Mouse (Mus musculus): ENCODE results near the gene 1700031F05Rik. TPM values are rescaled to one million over a fixed set of nuclear protein-coding genes. Genes with fewer than 3 reads are reported as not detected.
"Not testable (repeated sequence)": the region's sequence is repeated elsewhere in the genome, so short reads cannot be mapped to it uniquely, and the experiment has no call there.

The 1700031F05Rik gene
- total RNA-seq (2021) = not detected

- intact Hi-C loops (cut with DNase I) = loop anchor here (5.0 kb wide), 1 partner anchor 76 kb away; no protein-coding TSS in a partner anchor
- no peak for DNase-seq
These were observed at the start of gene 1700031F05Rik for GRCm38 (mm10) chrX:102867871-102868270. 1700031F05Rik (minus strand) TSS chrX:102867971.

DNA sequence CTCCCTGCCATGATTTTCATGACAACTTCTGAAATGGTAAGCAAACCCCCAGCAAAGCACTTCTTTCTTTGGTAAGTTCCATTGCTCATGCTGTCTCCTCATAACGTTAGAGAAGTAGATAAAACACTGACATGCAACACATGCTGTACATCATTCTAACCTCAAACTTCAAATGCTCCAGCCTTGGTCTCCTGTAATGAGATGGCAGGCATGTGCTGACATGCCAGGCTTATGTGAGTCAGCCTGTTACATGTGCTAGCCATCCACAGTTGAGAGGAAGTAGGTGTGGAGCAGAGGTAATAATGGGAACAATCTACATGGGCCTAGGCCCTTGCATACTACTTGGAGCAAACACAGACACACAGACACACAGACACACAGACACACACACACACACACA lies 47.1 kb upstream of the 1700031F05Rik start:
- intact Hi-C loops (cut with DNase I); DNase-seq: not testable (repeated sequence)

- intact Hi-C loops (cut with DNase I); DNase-seq: not testable (repeated sequence)
These were observed 40.8 kb upstream of the 1700031F05Rik start, which contains the start of the genes Dmrtc1a and 1700011M02Rik for GRCm38 (mm10) chrX:102908587-102908986. Dmrtc1a (minus strand) TSS chrX:102908687. 1700011M02Rik (plus strand) TSS chrX:102908905.

DNA sequence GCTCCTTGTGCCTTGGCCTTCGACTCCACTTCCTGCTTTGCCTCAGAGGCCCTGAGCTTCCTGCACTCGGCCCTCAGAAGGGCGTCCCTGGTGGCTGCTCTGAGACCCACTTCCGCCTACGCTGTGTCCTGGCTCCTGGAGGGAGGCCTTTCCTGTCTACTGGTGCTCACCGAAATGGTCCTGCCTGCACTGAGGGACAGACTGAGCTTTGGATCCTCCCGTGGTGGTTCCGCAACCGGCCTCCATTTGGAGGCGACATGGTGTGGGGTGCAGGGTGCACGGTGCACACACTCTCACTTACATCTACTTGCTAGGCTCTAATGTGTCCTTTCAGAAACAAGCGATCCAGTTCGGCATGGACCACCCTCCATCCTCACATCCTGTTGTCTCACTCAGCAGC lies 13.3 kb downstream of the 1700031F05Rik start, which contains the start of gene Dmrtc1c2:
Dmrtc1c2 (minus strand) TSS at position 101 of the 400 bp plus-strand sequence.
- intact Hi-C loops (cut with DNase I); DNase-seq: not testable (repeated sequence)

DNA sequence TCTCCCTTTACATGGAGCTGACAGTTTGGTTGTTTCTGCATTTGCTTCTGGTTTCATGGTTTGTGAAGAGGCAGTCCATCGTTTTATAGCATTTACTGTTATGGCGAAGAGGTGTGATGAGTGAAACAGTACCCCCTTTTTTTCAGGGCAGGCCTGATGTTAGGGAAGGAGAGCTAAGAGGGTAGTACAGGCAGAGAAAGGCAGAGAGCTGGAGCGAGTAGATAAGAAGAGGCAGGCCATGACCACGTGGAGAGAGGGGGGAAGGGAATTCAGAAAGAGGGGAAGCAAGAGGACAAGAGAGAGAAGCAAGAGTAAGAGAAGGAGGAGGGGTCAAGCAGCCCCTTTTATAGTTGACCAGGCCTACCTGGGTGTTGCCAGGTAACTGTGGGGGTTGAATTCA lies 55.5 kb downstream of the 1700031F05Rik start:
- intact Hi-C loops (cut with DNase I) = no loop called here
- no peak for DNase-seq

Other genes starting within 250 kb of the 1700031F05Rik start
- gene Phka1, start 223.7 kb downstream of the 1700031F05Rik start, total RNA-seq (2021) = 10 to 100 TPM; 29.2 to 38.2 TPM
- not detected for gene Gm3880, start 181.0 kb downstream of the 1700031F05Rik start, total RNA-seq (2021)
- not detected for gene Gm9112, start 160.3 kb downstream of the 1700031F05Rik start, total RNA-seq (2021)
- gene Dmrtc1b, start 160.1 kb downstream of the 1700031F05Rik start, total RNA-seq (2021) = not detected
- gene Dmrtc1c1, start 65.0 kb downstream of the 1700031F05Rik start, total RNA-seq (2021) = not detected
- gene Dmrtc1c2, start 13.4 kb downstream of the 1700031F05Rik start, total RNA-seq (2021) = not detected
- not detected for gene Dmrtc1a, start 40.7 kb upstream of the 1700031F05Rik start, total RNA-seq (2021)
- not detected for gene 1700011M02Rik, start 40.9 kb upstream of the 1700031F05Rik start, total RNA-seq (2021)
- gene 1700018G05Rik, start 60.4 kb upstream of the 1700031F05Rik start, total RNA-seq (2021) = not detected